Mouse (Mus musculus) effector memory CD4-positive, alpha-beta T cell, adult 7 months (primary cell): ENCODE measurements around the gene Gm9837. TPM values are rescaled to one million over a fixed set of nuclear protein-coding genes. Genes with fewer than 3 reads are reported as not detected.

Experiments used
- polyA plus RNA-seq: library from polyadenylated mRNA; unstranded; fragments of 100-300 nt; shearing (Covaris generic); gene quantifications from one replicate; pipeline ENCODE4 v1.2.1, GENCODE M21; 2017

Gene Gm9837
- polyA plus RNA-seq: not detected

DNA sequence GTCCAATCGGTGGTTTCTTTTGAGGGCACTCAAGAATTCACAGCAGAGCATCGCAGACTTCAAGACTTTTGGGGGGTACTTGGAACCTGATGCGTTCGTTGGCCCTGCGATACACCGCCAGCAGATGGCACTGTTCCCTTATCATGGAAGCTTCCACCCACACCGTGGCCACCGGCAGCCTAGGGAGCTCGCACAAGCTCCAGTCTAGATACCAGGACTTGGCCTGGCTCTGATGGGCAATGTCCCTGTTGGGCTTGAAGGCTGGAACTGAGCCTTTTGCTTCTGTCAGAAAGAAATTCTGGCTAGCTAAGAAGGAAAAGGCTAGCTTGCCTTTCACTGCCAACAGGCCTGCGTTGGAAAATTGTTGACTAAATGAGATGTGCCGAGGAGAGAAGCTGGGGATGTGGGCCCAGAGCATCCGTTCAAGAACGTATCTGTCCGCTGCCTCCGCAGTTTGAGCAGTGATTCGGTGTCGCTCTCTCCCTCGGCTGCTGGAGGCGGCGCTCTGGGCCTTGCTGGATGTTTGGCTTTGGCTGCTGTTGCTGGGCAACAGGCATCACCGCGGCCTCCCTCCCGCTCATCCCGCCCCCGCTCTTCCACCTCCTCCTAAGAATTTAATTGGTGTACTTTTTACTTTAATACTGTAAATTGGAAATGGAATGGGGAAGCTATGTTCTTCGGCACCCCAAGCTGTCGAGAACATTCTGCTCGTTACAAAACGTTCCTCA, at the start of gene Gm9837:
Gene Gm9837 (minus strand): TSS at position 512 of the 728 bp plus-strand sequence.

DNA sequence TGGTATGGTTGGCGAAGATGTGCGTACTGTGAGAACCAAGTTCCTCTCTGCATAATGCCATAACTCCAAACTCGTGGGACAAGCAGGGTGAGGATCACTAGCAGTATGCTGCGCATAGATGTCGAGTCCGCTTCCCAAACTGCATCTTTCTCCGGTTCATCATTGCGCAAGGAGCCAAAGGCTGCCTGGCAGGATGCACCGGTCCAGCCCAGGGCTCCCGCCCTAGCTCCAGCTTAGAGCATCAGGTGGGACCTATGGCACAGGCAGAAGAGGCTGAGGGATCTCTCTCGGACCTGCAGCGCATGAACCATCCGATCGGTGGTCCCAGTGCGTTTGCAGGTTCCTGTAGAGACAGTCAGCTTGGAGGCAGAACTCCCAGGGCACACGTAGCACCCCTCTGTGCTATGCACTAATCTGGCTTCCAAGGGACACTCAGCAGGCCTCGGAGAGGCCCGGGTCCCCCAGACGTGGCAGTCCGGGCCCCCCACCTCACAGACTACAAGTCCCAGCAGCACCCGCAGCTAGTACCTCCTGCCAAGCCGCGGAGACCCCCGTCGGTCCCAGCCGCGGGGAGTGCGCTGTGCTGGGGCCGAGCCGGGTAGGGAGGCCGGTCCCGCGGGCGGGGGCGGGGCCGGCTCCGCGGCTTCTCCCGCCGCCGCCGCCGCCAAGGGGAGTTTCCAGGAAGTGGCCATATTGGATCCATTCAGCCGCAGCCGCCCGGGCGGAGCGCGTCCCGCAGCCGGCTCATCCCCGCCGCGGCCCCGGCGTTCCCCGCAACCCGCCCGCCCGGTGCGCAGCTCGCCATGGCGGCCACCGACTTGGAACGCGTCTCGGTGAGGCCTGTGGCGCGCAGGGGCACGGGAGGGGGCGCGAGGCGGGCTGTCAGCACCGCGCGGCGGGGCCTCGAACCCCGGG, 49.2 kb upstream of the Gm9837 start, which contains the start of gene Sept8:
Gene Sept8 (plus strand): TSS at position 51 of the 915 bp plus-strand sequence.

DNA sequence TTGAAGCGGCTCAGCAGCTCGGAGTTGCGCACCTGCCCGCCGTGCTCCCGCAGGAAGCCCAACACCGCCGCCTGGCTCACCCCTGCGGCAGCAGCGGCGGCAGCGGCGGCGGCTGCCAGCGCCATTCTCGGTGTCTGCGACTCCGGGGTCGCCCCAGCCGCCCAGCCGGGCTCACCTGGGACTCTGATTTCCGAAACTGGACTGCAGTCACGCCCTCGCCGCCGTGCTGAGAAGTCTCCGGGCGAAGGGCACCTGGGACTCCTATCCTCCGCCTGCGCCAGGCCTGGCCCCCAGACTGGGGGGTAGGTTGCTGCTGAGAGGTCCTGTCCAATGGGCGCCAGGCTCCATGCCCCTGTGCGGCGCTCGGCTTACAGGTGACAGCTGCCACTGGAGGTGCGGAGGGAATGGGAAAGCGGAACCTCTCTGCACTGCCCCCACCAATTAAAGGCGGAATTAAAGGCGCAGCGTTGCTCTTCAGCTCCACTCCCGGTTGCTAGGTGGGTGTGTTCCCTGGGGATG, 9.6 kb upstream of the Gm9837 start, which contains the start of the genes Gm9945 and Sowaha:
Gene Gm9945 (plus strand): TSS at position 384 of the 519 bp plus-strand sequence.
Gene Sowaha (minus strand): TSS at position 492 of the 519 bp plus-strand sequence.

DNA sequence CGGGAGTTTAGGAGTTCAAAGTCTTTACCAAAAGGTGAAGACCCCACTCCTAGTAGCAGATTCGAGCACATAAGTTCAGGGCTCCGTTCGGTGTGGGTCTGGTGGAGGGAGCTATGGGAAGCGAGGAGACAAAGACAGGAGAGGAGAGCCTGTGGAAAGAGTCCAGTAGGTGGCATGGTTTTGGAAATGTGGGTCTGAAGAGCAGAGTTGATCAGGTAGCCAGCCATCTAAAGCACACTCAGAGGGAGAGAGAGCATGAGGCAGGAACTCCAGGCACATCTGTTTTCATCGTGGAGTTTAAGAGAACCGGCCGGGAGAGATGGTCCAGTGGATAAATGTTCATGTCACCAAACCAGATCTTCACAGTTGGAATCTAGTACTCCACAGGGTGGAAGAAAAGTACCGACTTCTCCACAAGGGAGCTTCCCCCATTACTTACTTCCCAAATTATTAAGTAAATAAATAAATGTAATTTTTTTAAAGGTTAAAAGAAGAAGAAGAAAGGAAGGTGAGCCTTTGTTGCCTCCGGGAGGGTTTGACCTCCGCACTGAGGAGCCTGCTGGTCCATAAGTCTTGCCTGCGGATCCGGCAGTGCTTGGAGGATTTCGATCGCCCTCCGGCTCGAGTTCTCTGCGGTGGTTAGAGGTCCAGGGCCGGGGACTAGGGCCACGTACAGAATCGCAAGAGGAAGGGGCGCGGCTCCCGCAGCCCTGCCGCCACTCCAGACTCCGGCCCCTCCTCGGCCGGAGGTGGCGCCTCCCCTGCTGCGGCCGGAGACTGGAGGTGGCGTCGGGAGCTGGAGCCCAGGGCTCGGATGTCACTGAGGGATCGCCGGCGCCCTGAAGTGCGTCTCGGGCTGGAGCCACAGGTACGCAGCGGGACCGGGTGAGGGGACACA, 13.6 kb downstream of the Gm9837 start, which contains the start of the genes Gm10447 and Shroom1:
Gene Gm10447 (minus strand): TSS at position 637 of the 898 bp plus-strand sequence.
Gene Shroom1 (plus strand): TSS at position 732 of the 898 bp plus-strand sequence.

DNA sequence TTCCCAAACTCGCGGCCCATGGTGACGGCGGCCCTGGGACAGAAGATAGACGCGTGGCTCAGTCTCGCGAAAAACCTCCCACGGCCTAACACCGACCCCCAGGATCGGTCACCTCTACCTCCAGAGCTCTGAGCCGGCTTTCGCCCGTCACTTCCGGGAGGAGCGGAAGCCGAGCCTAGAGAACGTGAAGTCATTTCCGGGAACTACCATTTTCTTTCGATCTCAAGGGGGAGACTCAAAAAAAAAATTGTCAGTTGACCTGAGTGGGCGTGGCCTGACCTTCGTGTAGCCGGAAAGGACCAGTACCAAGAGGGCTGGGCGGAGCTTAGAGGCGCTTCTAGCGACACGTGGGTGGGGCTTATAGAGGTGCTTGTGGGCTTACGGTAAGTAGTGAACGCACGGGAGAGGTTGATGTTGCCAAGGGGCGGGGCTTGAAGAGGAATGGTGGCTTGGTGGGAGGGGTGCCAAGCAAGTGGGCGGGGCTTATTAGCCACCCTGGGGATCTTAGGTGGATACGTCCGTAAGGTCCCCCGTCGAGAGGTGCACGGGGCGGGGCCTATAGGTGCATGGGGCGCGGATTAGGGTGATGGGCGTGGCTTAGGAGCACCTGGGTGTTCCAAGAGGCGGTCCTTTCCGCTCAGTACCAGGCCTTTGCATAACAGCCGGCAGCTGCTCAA, 39.5 kb downstream of the Gm9837 start, which contains the start of the genes Uqcrq and Gdf9:
Gene Uqcrq (minus strand): TSS at position 162 of the 677 bp plus-strand sequence.
Gene Gdf9 (plus strand): TSS at position 354 of the 677 bp plus-strand sequence.

DNA sequence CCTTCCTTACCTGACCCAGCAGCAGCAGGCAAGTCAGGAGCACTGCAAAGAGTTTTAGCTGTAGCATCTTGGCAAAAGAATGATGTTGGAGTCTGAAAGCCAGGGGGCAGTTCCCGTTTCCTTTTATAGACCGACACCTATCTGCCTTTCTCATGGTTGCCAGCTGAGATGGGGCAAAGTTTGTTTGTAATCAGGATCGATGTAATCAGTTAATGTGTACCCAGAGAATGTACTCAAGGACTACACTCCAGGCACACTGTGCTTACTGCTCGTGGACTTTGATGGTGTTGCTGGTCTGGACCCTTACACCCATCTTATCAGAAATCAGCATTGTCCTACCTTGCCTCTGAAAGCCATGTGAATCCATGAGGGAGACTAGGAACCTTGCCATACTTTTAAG, 47.2 kb downstream of the Gm9837 start, which contains the start of gene Leap2:
Gene Leap2 (minus strand): TSS at position 135 of the 400 bp plus-strand sequence.

Other genes with a start within 250 kb of the Gm9837 start
- 144 TPM for gene Hspa4, start 170.0 kb downstream of the Gm9837 start, polyA plus RNA-seq
- gene Zcchc10, start 145.8 kb downstream of the Gm9837 start, polyA plus RNA-seq: 27.1 TPM
- 356 TPM for gene Aff4, start 119.6 kb downstream of the Gm9837 start, polyA plus RNA-seq
- not detected for gene Leap2, start 47.3 kb downstream of the Gm9837 start, polyA plus RNA-seq
- 209 TPM for gene Uqcrq, start 39.6 kb downstream of the Gm9837 start, polyA plus RNA-seq
- 0.34 TPM for gene Gdf9, start 39.5 kb downstream of the Gm9837 start, polyA plus RNA-seq
- 0.16 TPM for gene Gm10447, start 13.4 kb downstream of the Gm9837 start, polyA plus RNA-seq
- gene Shroom1, start 13.3 kb downstream of the Gm9837 start, polyA plus RNA-seq: not detected
- gene Gm9945, start 9.7 kb upstream of the Gm9837 start, polyA plus RNA-seq: not detected
- gene Sowaha, start 9.8 kb upstream of the Gm9837 start, polyA plus RNA-seq: not detected
- gene Sept8, start 48.8 kb upstream of the Gm9837 start, polyA plus RNA-seq: 1.9 TPM
- gene Kif3a, start 96.9 kb upstream of the Gm9837 start, polyA plus RNA-seq: 6.9 TPM
- not detected for gene Il4, start 148.2 kb upstream of the Gm9837 start, polyA plus RNA-seq
- not detected for gene Il13, start 164.2 kb upstream of the Gm9837 start, polyA plus RNA-seq
- 26.5 TPM for gene Rad50, start 236.8 kb upstream of the Gm9837 start, polyA plus RNA-seq